Mouse (Mus musculus) adrenal gland, postnatal 36 days (tissue): Measurements from ENCODE around the gene Gm48552. TPM values are rescaled to one million over a fixed set of nuclear protein-coding genes. Genes with fewer than 3 reads are reported as not detected.
A peak's percentile ranks its signal among the peaks of the same experiment; 100 is the strongest.

Experiments
- DNase-seq, 2 experiments: peaks; one replicate each; pipeline ENCODE4 v3.0.0; 2021; ENCODE audit warnings: mixed read lengths in 1 of 2
- long read RNA-seq, 2 experiments: library from polyadenylated mRNA; stranded (forward); transcript quantifications; one replicate each; pipeline ENCODE4 v2.0.0; 2021; ENCODE audit warnings: borderline sequencing depth in 2 of 2
- total RNA-seq, 2 experiments: library from RNA; stranded (reverse); gene quantifications; 2 replicates each; pipeline ENCODE4 v1.2.3; 2021

Gm48552 gene
- 1 to 10 TPM in 1 of 2 experiments, not detected in 1; 1.5 TPM for total RNA-seq
- long read RNA-seq, experiment 1, result 0 reads
- long read RNA-seq, experiment 2, result 0 reads

DNA sequence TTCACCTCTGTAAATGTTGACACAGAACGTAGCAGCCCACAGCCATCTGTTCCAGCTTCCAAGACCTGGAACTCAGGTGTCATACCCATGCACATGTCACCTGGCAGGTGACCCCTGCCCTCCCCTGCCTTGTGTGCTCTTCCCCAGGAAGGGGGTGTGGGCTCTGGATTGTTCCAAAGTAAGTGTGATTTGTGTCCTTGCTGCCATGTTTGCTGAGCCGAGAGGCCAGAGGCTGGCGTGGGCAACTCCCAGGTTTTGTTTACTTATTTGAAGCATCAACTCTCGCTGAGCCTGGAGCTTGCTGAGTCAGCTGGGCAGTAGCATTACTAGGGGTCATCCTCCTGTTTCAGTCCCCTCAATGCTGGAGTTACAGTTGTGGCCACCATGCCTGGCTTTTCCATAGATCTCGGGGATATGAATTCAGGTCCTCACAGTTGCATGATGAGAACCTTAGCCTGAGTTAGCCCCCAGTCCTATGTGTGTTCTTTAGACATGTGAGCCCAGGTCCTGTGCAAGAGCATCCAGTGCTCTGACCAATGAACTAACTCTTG is at the start of gene Gm48552:
Gene Gm48552 (plus strand): TSS at position 501 of the 551 bp plus-strand sequence.
- no peak for DNase-seq

DNA sequence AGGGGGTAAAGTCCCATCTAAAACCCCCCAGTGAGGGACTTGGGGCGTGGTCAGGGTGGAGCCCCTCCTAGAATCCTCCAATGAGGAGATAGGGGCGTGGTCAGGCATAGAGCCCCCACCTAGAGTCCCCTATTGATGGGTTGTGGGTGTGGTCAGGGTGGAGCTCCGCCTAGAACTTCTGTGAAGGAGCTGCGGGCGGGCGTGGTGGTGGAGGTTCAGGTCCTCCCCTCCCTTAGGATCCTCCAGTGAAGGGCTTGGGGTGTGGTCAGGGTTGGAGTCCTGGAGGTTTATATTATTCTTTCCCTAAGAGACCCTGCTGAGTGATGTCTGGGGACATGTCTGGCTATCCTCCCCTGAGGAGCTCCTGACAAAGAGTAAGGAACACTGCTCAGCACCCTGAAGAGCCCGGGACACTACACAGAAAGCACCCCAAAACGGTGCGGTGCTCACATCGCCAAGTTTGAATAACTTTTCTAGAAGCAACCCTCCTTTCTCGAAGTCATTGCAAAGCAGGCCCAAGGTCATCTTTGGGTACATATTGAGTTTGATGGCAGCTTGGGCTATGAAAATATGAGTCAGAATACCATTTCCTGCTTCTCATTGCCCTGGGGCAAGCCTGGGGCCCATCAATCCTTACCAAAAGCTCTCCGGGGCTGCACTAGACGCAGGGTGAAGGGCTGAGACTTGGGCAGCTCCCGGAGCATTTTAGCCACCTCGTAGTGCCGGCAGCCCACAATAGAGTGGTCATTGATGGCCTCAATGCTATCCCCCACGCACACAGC is 48.1 kb upstream of the Gm48552 start:
- DNase-seq, result no peak

DNA sequence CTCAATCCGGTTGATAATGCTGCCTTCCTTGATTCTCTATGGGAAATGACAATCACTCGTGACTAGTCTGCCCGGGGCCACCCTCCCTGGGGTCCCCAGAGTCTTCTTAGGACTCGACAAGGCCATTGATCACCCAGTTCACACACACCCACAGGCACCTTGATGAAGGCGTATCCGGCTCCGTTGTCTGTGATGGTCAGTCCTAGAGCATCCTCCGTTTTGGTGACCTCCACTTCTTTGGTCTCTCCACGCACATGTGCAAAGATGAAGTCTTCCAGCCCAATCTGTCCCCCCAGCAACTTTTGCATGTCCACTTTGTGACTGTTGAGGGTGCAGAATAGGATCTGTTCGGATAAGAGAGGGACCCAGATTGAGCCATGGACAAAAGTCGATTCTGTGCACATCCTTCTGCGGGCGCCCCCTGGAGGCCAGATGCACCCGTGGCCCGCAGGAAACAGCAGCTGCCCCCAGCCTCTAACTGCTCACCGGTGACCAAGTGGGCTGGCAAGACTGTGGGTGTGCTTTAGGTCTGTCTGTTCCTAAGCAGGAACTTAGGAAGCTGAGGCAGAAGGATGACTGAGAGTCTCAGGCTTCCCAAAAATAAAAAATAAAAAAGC is 47.4 kb upstream of the Gm48552 start:
- DNase-seq, result peak; percentile 83 to 90

DNA sequence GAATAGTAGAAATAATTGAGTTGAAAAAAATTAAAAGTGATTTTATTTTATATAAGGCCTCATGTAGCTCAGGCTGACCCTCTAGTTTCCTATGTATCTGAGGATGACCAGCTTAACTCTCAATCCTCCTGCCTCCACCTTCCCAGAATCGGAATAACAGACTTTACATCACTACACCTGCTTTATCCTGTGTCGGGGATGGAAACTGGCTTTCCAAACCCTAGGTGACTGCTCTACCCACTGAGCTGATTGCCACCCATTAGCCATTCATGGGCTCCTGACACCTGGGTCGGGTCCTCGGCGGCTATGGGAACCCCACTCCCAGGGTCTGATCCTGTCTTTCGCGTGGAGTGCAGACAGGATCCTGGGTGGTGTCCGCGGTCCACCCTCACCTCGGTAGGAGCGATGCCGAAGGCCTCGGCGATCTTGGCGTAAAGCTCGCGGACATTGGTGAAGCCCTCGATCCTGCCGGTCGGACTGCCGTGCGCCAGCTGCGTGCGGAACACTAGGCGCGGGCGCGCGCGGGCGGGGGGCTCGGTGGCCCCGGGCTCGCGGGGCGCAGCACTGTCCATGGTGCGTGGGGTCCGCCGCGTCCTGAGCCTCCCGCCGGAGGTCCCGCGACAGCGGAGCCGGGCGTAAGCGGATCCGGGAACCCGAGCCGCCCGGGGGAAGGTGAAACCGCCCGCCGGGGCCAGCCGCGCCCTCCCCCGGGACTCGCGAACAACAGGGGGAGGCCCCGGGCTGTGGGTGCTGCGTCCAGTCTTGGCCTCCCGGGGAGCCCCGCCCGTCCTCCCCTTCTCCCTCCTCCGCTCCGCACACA is 45.9 kb upstream of the Gm48552 start, which contains the start of gene Gipc3:
Gene Gipc3 (minus strand): TSS at position 581 of the 820 bp plus-strand sequence.
- DNase-seq, result peak; percentile 62 to 74

DNA sequence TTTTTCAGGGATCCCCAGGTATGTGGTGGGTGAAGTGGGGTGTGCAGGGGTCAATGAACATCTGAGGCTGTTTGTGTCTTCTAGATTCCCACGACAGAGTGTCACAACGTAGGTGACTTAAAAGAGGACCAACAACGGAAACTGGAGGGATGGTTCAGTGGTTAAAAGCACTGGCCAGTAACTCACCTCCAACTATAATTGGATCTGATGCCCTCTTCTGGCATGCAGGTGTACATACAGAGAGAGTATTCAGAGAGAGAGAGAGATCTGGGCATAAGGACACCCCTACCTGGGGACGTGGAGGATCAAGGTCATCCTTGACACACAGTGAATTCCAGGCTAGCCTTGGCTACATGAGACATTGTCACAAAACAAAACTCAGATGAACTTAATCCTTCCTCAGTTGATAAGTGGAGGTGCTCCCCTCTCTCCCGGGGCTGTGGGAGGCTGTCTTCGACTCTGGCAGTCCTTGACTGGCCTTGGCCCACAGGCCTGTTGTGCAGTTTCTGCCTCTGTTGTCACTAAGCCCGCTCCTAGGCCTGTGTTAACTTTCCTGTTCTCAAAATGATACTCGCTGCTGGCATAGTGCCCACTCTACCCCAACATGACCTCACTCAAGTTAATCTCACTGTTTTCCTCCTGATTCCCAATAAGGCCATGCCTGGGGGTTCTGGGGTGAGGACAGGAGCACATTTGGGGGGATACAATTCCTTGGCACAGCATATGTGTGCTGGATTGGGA is 44.2 kb upstream of the Gm48552 start:
- DNase-seq, result peak; percentile 60 to 66

DNA sequence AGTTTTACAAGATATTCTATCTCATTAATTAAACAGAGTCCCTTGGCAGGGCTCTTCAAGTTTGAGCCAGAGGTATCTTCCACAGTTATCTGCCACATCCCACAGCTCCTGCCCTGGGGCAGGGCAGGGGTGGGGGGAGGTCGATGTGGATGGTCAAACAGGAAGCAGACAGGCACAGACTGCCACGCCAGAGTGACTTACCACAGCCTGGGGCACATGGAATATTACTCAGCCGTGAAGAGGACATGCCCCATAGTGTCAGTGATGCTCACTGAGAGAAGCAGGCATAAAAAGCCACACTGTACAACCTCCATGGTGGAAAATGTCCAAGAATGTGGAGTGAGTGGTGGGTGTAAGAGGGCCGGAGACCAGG is 43.7 kb upstream of the Gm48552 start:
- DNase-seq, result no peak

DNA sequence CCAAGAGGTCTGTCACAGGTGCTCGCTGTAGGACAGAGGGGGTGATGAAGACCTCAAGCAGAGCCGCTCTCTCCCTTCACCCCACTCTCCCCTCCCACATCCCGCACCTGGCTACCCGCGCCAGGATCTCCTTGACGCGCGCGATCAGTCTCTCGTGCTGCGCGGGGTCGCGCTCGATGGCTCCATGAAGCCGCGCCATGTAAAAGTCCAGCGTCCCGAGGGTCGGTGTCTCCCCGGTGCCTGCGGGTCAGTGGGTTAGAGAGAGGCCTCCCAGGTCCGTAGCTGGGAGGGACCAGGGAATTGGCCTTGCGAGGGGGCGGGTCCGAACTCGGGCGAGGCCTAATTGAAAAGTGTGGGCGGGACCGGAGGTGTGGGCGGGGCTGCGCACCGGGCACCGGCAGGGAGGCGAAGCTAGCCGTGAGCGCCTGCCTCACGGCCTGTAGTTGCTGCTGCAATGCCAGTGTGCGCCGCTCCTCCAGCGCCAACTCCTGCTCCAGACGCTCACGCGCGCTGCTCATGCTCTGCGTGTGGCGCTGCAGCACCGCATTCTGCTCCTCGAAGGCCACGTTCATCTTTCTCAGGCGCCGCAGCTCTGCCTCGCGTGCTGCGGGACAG is 42.2 kb upstream of the Gm48552 start:
- peak; percentile 90 to 93 for DNase-seq

DNA sequence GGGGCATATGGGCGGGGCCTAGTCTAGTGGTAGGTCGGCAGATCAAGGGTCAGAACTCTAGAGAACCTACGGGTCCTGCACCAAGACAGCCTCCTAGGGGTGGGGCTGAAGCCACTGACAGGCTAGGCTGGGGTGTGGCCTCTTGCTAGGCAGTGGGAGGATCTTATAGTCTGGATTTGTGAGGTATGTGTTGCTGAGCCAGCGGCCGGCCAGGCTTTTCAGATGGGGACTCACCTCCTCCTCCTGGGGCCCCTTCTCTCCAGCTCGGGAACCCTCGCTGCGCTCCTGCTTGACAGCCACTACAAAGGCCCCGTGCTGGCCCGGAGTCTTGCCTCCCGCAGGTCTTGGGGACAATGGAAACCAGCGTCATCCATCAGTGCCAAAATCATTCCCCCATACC is 39.7 kb upstream of the Gm48552 start:
- peak; percentile 61 to 62 for DNase-seq

DNA sequence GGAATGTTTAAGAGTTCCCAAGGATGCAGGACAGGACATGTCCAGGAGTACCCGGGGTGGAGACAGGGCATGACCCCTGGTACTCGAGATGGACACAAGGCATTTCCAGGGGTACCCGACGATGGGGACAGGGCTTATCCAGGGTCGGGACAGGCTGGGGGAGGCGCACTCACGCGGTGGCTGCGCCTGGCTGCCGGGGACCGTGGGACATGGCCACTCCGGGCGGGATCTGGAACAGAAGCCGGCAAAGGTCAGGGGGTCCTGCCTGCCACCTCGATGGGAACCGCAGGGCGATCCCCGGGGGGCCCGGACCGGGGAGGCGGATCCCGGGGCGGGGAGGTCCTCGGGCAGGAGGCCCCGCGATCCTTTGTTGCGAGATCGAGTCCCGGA is 38.8 kb upstream of the Gm48552 start:
- DNase-seq, result no peak

DNA sequence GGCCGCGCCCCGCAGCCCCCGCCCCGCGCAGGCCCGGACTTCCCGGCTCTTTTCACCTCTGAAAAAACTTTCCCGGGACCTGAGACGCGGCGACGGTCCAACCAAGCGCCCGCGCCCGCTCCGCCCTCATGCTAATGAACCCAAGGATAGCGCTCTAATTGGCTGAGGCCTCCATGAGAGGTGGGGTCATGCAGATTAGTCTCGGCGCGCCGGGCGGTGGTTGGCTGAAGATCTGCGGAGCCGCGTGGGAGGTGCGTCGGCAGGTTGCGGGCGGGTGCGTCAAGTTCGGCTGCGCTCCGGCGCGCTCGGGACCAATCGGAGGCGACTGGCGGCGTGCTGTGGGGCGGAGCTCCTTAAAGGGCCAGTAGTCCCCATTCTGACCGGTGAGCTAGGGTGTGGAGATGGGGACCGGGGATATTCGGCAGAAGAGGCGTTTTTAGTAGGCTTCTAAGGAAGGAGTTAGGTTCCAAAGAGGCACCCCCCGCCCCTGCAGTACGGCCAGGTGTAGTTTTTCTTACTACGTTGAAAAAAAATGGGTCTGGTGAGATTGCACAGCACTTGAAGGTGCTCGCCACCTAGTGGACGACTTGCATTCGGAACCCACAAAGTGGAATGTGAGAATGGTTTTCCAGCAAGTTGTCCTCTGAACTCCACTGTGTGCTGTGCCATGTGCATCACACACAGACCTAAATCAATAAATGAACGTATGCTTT is 38.3 kb upstream of the Gm48552 start, which contains the start of gene Hmg20b:
Gene Hmg20b (minus strand): TSS at position 130 of the 713 bp plus-strand sequence.
- peak; percentile 99 for DNase-seq

DNA sequence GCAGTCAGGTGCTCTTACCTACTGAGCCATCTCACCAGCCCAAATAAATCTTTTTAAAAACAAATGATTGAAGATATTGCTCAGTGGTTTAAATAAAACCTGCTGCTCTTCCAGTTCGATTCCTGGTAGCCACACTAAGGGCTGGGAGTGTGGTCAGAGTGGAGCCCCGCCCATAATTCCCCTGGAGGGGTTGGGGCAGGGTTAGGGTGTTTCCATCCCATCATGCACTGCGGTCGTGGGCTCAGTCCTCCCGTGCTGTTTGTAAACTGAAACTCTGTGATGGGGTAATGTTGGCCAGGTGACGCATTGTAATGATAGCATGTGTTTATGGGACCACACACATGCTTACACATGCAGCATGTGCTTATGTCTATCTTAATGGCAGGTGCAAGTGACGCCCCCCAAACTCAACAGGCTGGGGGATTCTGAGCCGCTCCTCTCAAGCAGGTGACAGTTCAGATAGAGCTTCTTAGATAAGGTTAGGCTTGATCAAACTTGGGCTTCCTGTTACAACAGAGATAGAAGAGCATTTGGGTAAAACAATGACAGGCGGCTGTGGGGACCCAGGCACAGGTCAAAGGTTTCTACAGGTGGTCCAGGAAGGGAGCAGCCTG is 37.0 kb upstream of the Gm48552 start:
- DNase-seq, result no peak

DNA sequence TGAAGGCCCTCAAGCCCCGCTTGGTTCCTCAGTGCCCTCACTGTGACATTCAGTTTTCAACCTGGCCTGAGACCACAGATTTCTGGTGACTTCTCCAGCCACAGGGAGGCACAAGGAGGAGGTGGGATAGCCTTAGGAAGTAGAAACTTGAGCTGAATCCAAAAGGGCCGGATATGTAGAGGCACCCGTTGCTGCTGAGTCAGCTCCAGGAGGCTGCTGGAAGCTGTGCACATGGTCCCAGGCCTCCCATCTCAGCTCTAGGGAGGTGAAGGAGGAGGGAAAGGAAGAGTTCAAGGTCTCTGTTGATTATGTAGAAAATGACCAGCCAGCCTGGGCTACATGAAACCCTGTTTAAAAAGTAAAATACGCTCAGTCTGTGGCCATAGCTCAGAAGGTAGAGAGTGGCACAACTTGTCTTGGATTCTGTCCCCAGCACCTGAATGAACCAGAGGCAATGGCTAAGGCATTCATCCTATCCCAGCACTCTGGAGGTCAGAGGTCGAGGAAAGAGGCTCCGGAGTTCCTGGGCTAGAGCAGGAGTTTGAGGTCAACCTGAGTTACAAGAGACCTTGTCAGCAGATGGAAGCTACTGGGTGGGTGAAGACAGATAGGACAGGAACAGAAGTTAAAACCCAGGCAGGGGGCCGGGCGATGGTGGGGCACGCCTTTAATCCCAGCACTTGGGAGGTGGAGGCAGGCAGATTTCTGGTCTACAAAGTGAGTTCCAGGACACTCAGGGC is 33.9 kb upstream of the Gm48552 start:
- no peak for DNase-seq

DNA sequence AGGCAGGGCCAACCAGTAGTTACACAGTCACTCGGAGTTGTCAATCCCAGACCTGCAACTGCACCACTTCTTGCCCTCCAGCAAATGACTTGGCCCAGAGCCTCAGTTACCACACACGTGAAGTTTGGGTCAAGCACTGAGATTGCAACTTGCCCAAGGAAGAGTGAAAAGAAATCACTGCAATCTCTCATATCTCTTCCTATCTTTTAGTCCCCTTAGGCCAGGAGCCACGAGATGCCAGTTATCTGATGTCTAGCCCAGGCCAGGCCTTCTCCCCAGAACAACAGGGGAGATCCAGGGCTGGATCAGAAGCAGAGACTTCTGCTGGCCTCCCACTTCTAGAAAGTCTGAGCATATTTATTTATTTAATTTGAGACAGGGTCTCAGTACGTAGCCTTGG is 33.3 kb upstream of the Gm48552 start:
- no peak for DNase-seq

DNA sequence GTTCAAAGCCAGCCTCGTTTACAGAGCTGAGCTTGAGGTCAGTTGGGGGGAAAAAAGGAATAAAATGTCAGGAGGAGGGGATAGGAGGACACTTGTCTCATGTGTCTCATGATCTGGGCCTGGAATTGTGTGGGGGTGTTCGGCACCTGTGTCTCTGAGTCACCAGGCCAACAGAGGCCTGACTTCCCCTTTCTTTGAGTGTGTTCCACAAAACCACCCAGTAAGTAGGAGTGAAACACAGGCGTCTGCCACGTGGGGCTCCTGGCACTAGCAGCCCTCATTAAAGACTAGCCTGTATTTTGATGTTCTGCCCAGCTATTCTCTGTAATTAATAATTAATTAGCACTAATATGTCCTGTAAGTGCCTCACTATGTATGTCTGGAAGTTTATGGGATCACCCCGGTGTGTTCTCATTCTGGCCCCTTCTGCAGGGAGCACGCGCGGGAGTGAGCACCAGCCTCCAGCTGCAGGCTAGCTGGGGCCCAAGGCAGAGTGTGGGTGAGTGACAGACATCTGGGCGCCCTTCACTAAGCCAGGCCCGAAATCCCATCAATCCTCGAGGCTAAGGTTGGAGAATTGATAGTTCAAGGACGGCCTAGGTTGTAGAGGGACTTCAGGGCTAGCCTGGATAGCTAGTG is 32.3 kb upstream of the Gm48552 start:
- no peak for DNase-seq

DNA sequence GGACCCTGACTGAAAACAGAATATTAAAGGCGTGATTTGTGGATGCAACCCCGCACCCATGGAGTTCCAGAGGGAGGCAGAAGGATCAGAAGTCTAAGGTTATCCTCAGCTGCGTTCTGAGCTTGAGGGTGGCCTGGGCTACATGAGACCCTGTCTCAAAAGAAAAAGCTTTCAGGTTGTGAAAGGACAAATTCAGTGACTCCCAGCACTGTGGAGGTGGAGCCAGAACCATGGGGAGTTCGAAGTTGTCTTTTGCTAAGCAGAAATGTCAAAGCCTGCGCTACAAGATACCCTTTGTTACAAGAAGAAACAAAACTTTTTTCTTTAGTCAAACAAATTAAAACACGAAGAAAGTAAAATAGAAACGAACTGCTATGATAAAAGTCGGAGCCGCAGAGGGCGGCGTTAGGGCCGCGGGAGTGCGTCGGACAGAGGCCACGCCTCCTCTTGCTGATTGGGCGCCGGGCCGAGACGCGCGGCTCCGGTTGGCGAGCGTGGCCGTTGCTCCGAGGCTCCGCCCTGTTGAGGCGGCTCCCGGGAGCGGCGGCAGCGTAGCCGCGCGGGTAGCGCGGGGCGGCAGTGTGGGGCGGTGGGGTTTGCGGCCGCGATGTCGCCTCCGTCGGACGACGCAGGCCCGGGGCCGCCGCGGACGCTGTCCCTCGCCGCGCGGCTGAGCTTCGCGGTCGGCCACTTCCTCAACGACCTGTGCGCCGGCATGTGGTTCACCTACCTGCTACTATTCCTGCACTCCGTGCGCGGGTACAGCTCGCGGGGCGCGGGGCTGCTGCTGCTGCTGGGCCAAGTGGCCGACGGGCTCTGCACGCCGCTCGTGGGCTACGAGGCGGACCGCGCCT is 31.6 kb upstream of the Gm48552 start, which contains the start of gene Mfsd12:
Gene Mfsd12 (plus strand): TSS at position 501 of the 854 bp plus-strand sequence.
- peak; percentile 94 to 96 for DNase-seq

DNA sequence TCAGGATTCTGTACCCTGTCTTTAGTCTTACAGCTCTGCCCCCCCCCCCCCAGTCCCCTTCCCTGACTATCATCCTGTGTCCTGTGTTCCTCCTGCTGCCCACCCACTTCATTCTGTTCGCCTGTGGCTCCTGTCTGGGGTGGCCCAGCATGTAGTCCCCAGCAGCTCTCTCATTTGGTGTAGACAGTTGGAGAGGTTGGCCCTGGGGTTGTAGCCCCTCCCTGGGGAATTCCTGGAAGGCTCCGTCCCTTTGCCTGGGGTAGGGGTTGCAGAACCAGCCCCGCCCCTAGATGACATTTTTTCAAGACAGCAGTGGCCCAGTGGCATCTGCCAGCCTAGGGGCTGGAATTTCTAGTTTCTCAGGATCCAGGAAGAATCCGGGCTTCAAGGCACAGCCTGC is 30.6 kb upstream of the Gm48552 start:
- no peak for DNase-seq

DNA sequence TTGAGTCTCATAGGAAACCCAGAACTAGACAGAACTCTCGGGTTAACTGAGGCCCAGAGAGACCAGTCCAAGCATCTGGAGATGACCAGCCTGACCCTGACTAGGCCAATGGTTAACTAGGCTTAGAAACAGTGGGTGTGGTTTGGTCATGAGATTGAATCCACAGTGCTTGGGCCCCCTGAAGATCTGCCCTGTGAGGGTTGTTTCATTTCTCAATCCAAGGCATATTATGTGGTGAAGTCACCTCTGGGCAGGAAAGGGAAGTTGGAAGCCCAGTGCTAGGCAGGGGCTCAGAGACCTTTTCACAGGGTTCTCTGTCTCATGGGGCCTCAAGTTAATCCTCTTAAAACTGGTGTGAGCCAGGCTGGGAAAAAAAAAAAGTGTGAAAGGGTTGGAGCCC is 30.0 kb upstream of the Gm48552 start:
- no peak for DNase-seq

DNA sequence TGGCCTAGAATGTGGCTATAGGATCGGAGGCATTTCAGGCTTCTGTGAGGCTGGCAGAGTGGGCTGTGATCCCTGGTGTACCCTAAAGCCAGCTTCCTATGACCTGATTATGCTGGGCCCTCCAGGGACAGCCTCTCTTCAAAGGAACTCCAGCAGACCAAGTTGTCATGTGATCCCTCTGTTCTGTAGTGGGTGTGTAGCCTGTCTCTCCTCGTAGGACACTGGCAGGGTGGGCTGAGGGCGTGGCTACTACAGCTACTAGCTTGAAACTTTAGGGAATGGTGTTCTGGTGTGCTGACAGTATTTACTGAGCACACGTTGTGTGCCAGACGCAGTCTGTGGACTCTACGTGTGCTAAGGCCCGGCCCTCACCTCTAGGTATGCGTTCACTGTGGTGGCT is 28.1 kb upstream of the Gm48552 start:
- no peak for DNase-seq
